8 mouse cellular contexts compared by ENCODE assay signal in genomic region chr7:141339215-141339920, GRCm38 (mm10). TPM values are rescaled to one million over a fixed set of nuclear protein-coding genes. Genes with fewer than 3 reads are reported as not detected.
DNase-seq lines count a peak whose midpoint lies in the region; ATAC-seq and TF ChIP-seq lines count a peak whose summit lies in the region.

No protein-coding gene starts in this region.

- no peaks in the 10 kb centered on the region; the same call in 1 of the 2 replicates for H3K4me1 ChIP-seq in lung, embryonic 14.5 days (ENCODE audit: insufficient read depth)
- peaks cover 19% of the 10 kb centered on the region for H3K4me1 ChIP-seq in embryonic facial prominence, embryonic 13.5 days
- H3K4me1 ChIP-seq in kidney, postnatal 0 days (replicated peaks; ENCODE audit: insufficient read depth, low read length), result peaks cover 5% of the 10 kb centered on the region; the same call in 1 of the 2 replicates
- H3K4me1 ChIP-seq in small intestine, adult 2 months (ENCODE audit: control insufficient read depth, insufficient read depth, insufficient read length, low read length), result peaks cover 36% of the 10 kb centered on the region

- H3K27me3 ChIP-seq in lung, embryonic 14.5 days (ENCODE audit: insufficient read depth, low read length), result no peaks in the 10 kb centered on the region; the same call in 1 of the 2 replicates
- peaks cover 15% of the 10 kb centered on the region for H3K27me3 ChIP-seq in embryonic facial prominence, embryonic 13.5 days
- no peaks in the 10 kb centered on the region for H3K27me3 ChIP-seq in kidney, postnatal 0 days (ENCODE audit: insufficient read depth, low read length)
- no peaks in the 10 kb centered on the region for H3K27me3 ChIP-seq in small intestine, adult 2 months (ENCODE audit: control insufficient read depth, insufficient read depth, low read length)

- TF ChIP-seq CTCF in lung, embryonic 14.5 days (IDR thresholded peaks at IDR 0.05; ENCODE audit: low read depth), result no peak
- no peak for TF ChIP-seq CTCF in kidney, postnatal 0 days (IDR thresholded peaks at IDR 0.05; ENCODE audit: low read depth)
- TF ChIP-seq CTCF in small intestine, adult 2 months (IDR thresholded peaks at IDR 0.05; ENCODE audit: extremely low read depth, insufficient read length, insufficient replicate concordance, low read depth, low read length), result no peak

- TF ChIP-seq POLR2A in small intestine, adult 2 months (IDR thresholded peaks at IDR 0.05; ENCODE audit: low read depth, low read length), result no peak; the same call in 1 of the 2 replicates

- peak overlapping the region; percentile 29 for H3K4me3 ChIP-seq in lung, embryonic 14.5 days (ENCODE audit: low read depth, low read length)
- H3K4me3 ChIP-seq in embryonic facial prominence, embryonic 13.5 days, result peak overlapping the region; percentile 37
- peak overlapping the region; percentile 31 for H3K4me3 ChIP-seq in kidney, postnatal 0 days (replicated peaks; ENCODE audit: low read depth, low read length)
- H3K4me3 ChIP-seq in small intestine, adult 2 months (ENCODE audit: low read depth, low read length), result peak overlapping the region; percentile 84

- peak overlapping the region; percentile 56 for H3K4me2 ChIP-seq in lung, embryonic 14.5 days
- peak overlapping the region; percentile 63 for H3K4me2 ChIP-seq in embryonic facial prominence, embryonic 13.5 days
- peak overlapping the region; percentile 47 for H3K4me2 ChIP-seq in kidney, postnatal 0 days (ENCODE audit: low read length)

- H3K36me3 ChIP-seq in lung, embryonic 14.5 days (ENCODE audit: insufficient read depth), result peaks cover 12% of the 10 kb centered on the region; the same call in 1 of the 2 replicates
- H3K36me3 ChIP-seq in embryonic facial prominence, embryonic 13.5 days, result peaks cover 9% of the 10 kb centered on the region
- H3K36me3 ChIP-seq in kidney, postnatal 0 days (ENCODE audit: insufficient read depth, low read length), result no peaks in the 10 kb centered on the region
- peaks cover 22% of the 10 kb centered on the region for H3K36me3 ChIP-seq in small intestine, adult 2 months (ENCODE audit: control insufficient read depth, insufficient read depth, low read length)

- H3K9ac ChIP-seq in lung, embryonic 14.5 days, result peak overlapping the region; percentile 50
- H3K9ac ChIP-seq in embryonic facial prominence, embryonic 13.5 days, result peak overlapping the region; percentile 63
- peak overlapping the region; percentile 59 for H3K9ac ChIP-seq in kidney, postnatal 0 days (ENCODE audit: low read depth, low read length)

- H3K27ac ChIP-seq in lung, embryonic 14.5 days (ENCODE audit: low read depth), result peak overlapping the region; percentile 71; the same call in 1 of the 2 replicates
- H3K27ac ChIP-seq in embryonic facial prominence, embryonic 13.5 days, result no peak overlapping the region
- H3K27ac ChIP-seq in kidney, postnatal 0 days, result peak overlapping the region; percentile 83
- peak overlapping the region; percentile 98 for H3K27ac ChIP-seq in small intestine, adult 2 months (ENCODE audit: insufficient read depth, low read depth, low read length)

- H3K9me3 ChIP-seq in lung, embryonic 14.5 days (ENCODE audit: low read depth, low read length), result no peaks in the 10 kb centered on the region
- H3K9me3 ChIP-seq in embryonic facial prominence, embryonic 13.5 days, result no peaks in the 10 kb centered on the region
- no peaks in the 10 kb centered on the region for H3K9me3 ChIP-seq in kidney, postnatal 0 days (replicated peaks; ENCODE audit: low read length)

- ATAC-seq in lung, embryonic 14.5 days (ENCODE audit: insufficient read depth), result peak; percentile 8; the same call in 1 of the 2 replicates
- no peak for ATAC-seq in embryonic facial prominence, embryonic 13.5 days (ENCODE audit: insufficient number of reproducible peaks, insufficient read depth, low FRiP score, low TSS enrichment, low read depth)
- 0 out of 2 replicates have a peak, but pooled peaks have one; percentile 6 for ATAC-seq in kidney, postnatal 0 days (replicated peaks; ENCODE audit: low FRiP score, low read depth)
- ATAC-seq in inflammation-experienced regulatory T-cells, adult 6 months, result no peak

- 33% methylated on average over 20 of the region's 20 CpGs for WGBS in lung, embryonic 14.5 days
- 35% methylated on average over 20 of the region's 20 CpGs for WGBS in embryonic facial prominence, embryonic 13.5 days
- 31% methylated on average over 20 of the region's 20 CpGs for WGBS in kidney, postnatal 0 days
- WGBS in small intestine, adult 2 months, result 29% methylated on average over 20 of the region's 20 CpGs

- DNase-seq in lung, embryonic 14.5 days, result no peak
- DNase-seq in lung, postnatal 25 days (ENCODE audit: low spot score), result no peak
- DNase-seq in kidney, postnatal 0 days (ENCODE audit: low spot score), result no peak
- DNase-seq in frontal cortex, postnatal 25 days (ENCODE audit: low spot score in 2 of 2), result no peak
- DNase-seq in right cerebral cortex, postnatal 10 days (ENCODE audit: low spot score in 2 of 2), result no peak

RNA-seq across cellular contexts. Expression of gene Eps8l2, which starts 0.7 kb away (rescaled TPM):
- 20.0 and 22.4 TPM in 2 replicates for polyA plus RNA-seq in lung, embryonic 14.5 days (2014; fragmentation: Nextera tagmentation; extraction: Ambion mirVana)
- polyA plus RNA-seq in embryonic facial prominence, embryonic 13.5 days (2015; fragmentation: Nextera tagmentation; extraction: Ambion mirVana), result 12.1 and 13.1 TPM in 2 replicates
- 76.5 and 77.1 TPM in 2 replicates for polyA plus RNA-seq in kidney, postnatal 0 days (2015; fragmentation: Nextera tagmentation; extraction: Ambion mirVana)
- polyA plus RNA-seq in small intestine, adult 2 months (2012; rRNA removed), result 279 and 528 TPM in 2 replicates
- polyA plus RNA-seq in inflammation-experienced regulatory T-cells, adult 6 months (2017; shearing (Covaris generic)), result not detected

RNA-seq across cellular contexts. Expression of gene Tmem80, which starts 11.8 kb away (rescaled TPM):
- 28.8 and 30.3 TPM in 2 replicates for polyA plus RNA-seq in lung, embryonic 14.5 days (2014; fragmentation: Nextera tagmentation; extraction: Ambion mirVana)
- polyA plus RNA-seq in embryonic facial prominence, embryonic 13.5 days (2015; fragmentation: Nextera tagmentation; extraction: Ambion mirVana), result 57.7 and 58.0 TPM in 2 replicates
- 40.5 and 45.3 TPM in 2 replicates for polyA plus RNA-seq in kidney, postnatal 0 days (2015; fragmentation: Nextera tagmentation; extraction: Ambion mirVana)
- 11.1 and 23.7 TPM in 2 replicates for polyA plus RNA-seq in small intestine, adult 2 months (2012; rRNA removed)
- polyA plus RNA-seq in inflammation-experienced regulatory T-cells, adult 6 months (2017; shearing (Covaris generic)), result 10 to 100 TPM; 27.1 to 41.1 (median 39.1) TPM

RNA-seq across cellular contexts. Expression of gene Deaf1, which starts 11.9 kb away (rescaled TPM):
- 69.8 and 74.2 TPM in 2 replicates for polyA plus RNA-seq in lung, embryonic 14.5 days (2014; fragmentation: Nextera tagmentation; extraction: Ambion mirVana)
- 81.1 and 83.3 TPM in 2 replicates for polyA plus RNA-seq in embryonic facial prominence, embryonic 13.5 days (2015; fragmentation: Nextera tagmentation; extraction: Ambion mirVana)
- 64.1 and 64.2 TPM in 2 replicates for polyA plus RNA-seq in kidney, postnatal 0 days (2015; fragmentation: Nextera tagmentation; extraction: Ambion mirVana)
- polyA plus RNA-seq in small intestine, adult 2 months (2012; rRNA removed), result 14.7 and 26.0 TPM in 2 replicates
- 10 to 100 TPM; 17.6 to 37.9 (median 34.6) TPM for polyA plus RNA-seq in inflammation-experienced regulatory T-cells, adult 6 months (2017; shearing (Covaris generic))

RNA-seq across cellular contexts. Expression of gene Drd4, which starts 47.6 kb away (rescaled TPM):
- 1.0 and 1.4 TPM in 2 replicates for polyA plus RNA-seq in lung, embryonic 14.5 days (2014; fragmentation: Nextera tagmentation; extraction: Ambion mirVana)
- polyA plus RNA-seq in embryonic facial prominence, embryonic 13.5 days (2015; fragmentation: Nextera tagmentation; extraction: Ambion mirVana), result 1.3 and 1.7 TPM in 2 replicates
- 1.8 and 2.2 TPM in 2 replicates for polyA plus RNA-seq in kidney, postnatal 0 days (2015; fragmentation: Nextera tagmentation; extraction: Ambion mirVana)
- 0.04 and 0.30 TPM in 2 replicates for polyA plus RNA-seq in small intestine, adult 2 months (2012; rRNA removed)
- polyA plus RNA-seq in inflammation-experienced regulatory T-cells, adult 6 months (2017; shearing (Covaris generic)), result not detected

RNA-seq across cellular contexts. Expression of gene Taldo1, which starts 52.6 kb away (rescaled TPM):
- polyA plus RNA-seq in lung, embryonic 14.5 days (2014; fragmentation: Nextera tagmentation; extraction: Ambion mirVana), result 241 and 257 TPM in 2 replicates
- 268 and 277 TPM in 2 replicates for polyA plus RNA-seq in embryonic facial prominence, embryonic 13.5 days (2015; fragmentation: Nextera tagmentation; extraction: Ambion mirVana)
- 420 and 440 TPM in 2 replicates for polyA plus RNA-seq in kidney, postnatal 0 days (2015; fragmentation: Nextera tagmentation; extraction: Ambion mirVana)
- polyA plus RNA-seq in small intestine, adult 2 months (2012; rRNA removed), result 191 and 473 TPM in 2 replicates
- polyA plus RNA-seq in inflammation-experienced regulatory T-cells, adult 6 months (2017; shearing (Covaris generic)), result 100 to 1,000 TPM; 271 to 329 (median 303) TPM

Comparison
In these comparisons a context has a peak if more than half of its experiments do, and no peak if none do; other contexts are left out.
1. ATAC-seq: peak in lung, embryonic 14.5 days (single experiment) and kidney, postnatal 0 days (single experiment); none in embryonic facial prominence, embryonic 13.5 days (single experiment) and inflammation-experienced regulatory T-cells, adult 6 months (single experiment).
2. H3K4me3 ChIP-seq: peak in every context shown above with its lines; median percentile 84 in small intestine, adult 2 months; 37 in embryonic facial prominence, embryonic 13.5 days; 31 in kidney, postnatal 0 days; 29 in lung, embryonic 14.5 days.
3. RNA of gene Eps8l2, which starts 0.7 kb away (polyA plus RNA-seq): 279 to 528 TPM in small intestine, adult 2 months, 76.5 to 77.1 TPM in kidney, postnatal 0 days, 20.0 to 22.4 TPM in lung, embryonic 14.5 days and 12.1 to 13.1 TPM in embryonic facial prominence, embryonic 13.5 days; not detected in inflammation-experienced regulatory T-cells, adult 6 months; every median in the first group is over 10 times any median in the second.
4. Peak in every context shown above with its lines, with median percentiles within 50 percentile points of each other: H3K4me2 ChIP-seq and H3K9ac ChIP-seq.